Mouse (Mus musculus): Measurements from ENCODE around the gene Meiob.

DNA sequence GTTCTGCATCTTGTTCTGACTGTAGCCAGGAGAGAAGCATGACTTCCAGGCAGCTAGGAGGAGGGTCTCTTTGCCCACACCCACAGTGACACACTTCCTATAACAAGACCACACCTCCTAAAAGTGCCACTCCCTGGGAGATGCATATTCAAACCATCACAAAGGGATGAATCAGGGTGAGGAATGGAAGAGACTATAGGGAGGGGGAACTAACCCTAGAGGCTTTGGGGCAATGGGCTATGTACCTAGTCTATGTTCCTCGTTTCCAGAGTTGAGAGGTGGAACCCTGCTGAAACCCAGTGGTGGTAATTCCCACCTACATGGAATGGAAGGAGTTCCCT lies 70.3 kb downstream of the Meiob start:
- TF ChIP-seq POLR2A (IDR thresholded peaks at IDR 0.05; ENCODE audit: low read depth, low read length) (no peak), CTCF (IDR thresholded peaks at IDR 0.05; ENCODE audit: borderline replicate concordance, insufficient read depth, low read length) (no peak)
